Mouse (Mus musculus): Measurements from ENCODE around the gene Ube2ql1. TPM values are rescaled to one million over a fixed set of nuclear protein-coding genes. Genes with fewer than 3 reads are reported as not detected.

Gene Ube2ql1
- polyA plus RNA-seq (2017; shearing (Covaris generic)): under 1 TPM in 1 of 2 experiments, not detected in 1; 0.27 TPM

GRCm38 (mm10) chr13:69739759-69740135 is at the start of gene Ube2ql1:
TSS of gene Ube2ql1 (minus strand) at chr13:69739889.

Other genes with a start within 250 kb of the Ube2ql1 start
- gene Nsun2, start 206.1 kb downstream of the Ube2ql1 start, polyA plus RNA-seq (2017; shearing (Covaris generic)): 100 to 1,000 TPM; 132 to 150 TPM
- gene Tent4a, start 205.3 kb downstream of the Ube2ql1 start, polyA plus RNA-seq (2017; shearing (Covaris generic)): 10 to 100 TPM; 15.4 to 19.3 TPM
- gene Srd5a1, start 128.4 kb downstream of the Ube2ql1 start, polyA plus RNA-seq (2017; shearing (Covaris generic)): under 1 TPM in 1 of 2 experiments, not detected in 1; 0.82 TPM
- 100 to 1,000 TPM; 141 to 168 TPM for gene Med10, start 62.5 kb upstream of the Ube2ql1 start, polyA plus RNA-seq (2017; shearing (Covaris generic))